Mouse (Mus musculus): ENCODE results near the gene Cox6a2. TPM values are rescaled to one million over a fixed set of nuclear protein-coding genes. Genes with fewer than 3 reads are reported as not detected.

Gene Cox6a2
- polyA plus RNA-seq, 1 experiment, result not detected

DNA sequence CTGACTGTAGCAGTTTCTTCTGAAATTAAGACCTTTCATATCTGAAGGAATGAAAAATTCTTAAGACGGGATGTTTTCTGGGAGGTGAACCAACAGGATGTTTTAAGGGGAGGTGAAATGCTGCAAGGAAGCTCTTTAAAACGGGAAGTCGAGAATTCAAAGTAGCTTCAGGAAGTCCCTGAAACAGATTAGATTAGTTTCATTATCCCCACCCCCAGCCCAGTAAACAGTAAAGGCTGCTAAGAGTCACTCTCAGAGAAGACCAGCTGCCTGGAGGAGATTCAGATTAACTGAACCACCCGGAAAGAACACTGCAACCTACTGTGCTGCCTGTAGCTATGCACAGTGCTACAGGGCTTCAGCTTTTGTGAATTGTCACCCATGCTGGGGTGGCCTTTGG is 13.8 kb upstream of the Cox6a2 start:
- Histone ChIP-seq H3K4me1 (ENCODE audit: control insufficient read depth, insufficient read depth, low read length) (no peaks in the 10 kb centered on the region), H3K27ac (ENCODE audit: insufficient read depth, low read length) (no peak overlapping the region), H3K9ac (ENCODE audit: low read depth, poor library complexity, severe bottlenecking) (no peak overlapping the region), H3K9me3 (replicated peaks; ENCODE audit: control insufficient read depth, insufficient read depth, low read length, poor library complexity, severe bottlenecking) (no peaks in the 10 kb centered on the region), H3K27me3 (ENCODE audit: control insufficient read depth, insufficient read depth, low read length, poor library complexity, severe bottlenecking) (no peaks in the 10 kb centered on the region), H3K4me3 (ENCODE audit: low read depth, low read length) (no peak overlapping the region), H3K36me3 (ENCODE audit: control insufficient read depth, insufficient read depth, low read length, poor library complexity, severe bottlenecking) (no peaks in the 10 kb centered on the region)
- no peak for TF ChIP-seq CTCF (IDR thresholded peaks at IDR 0.05; ENCODE audit: low read depth, low read length)

DNA sequence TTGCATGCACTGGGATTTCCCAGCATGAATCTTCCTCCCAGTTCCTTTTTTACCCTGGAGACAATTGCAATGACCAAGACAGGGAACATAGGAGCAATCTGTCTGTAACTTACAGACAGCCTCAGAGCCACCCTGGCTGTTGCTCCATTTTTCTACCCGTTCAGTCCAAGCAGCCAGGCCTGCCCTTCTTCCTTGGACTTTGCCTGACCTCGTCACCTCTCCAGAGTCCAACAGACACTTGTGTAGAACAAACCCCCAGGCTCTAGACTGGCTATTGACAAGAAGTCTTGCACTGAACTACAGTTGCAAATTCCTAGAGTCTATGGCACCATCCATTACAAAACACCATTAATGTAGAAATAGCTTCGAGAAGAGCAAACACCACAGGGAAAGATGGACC is 3.6 kb upstream of the Cox6a2 start:
- Histone ChIP-seq H3K36me3 (ENCODE audit: control insufficient read depth, insufficient read depth, low read length, poor library complexity, severe bottlenecking) (no peaks in the 10 kb centered on the region), H3K27me3 (ENCODE audit: control insufficient read depth, insufficient read depth, low read length, poor library complexity, severe bottlenecking) (no peaks in the 10 kb centered on the region), H3K4me1 (ENCODE audit: control insufficient read depth, insufficient read depth, low read length) (no peaks in the 10 kb centered on the region), H3K9me3 (replicated peaks; ENCODE audit: control insufficient read depth, insufficient read depth, low read length, poor library complexity, severe bottlenecking) (no peaks in the 10 kb centered on the region), H3K27ac (ENCODE audit: insufficient read depth, low read length) (no peak overlapping the region), H3K4me3 (ENCODE audit: low read depth, low read length) (no peak overlapping the region), H3K9ac (ENCODE audit: low read depth, poor library complexity, severe bottlenecking) (no peak overlapping the region)
- no peak for TF ChIP-seq EP300 (IDR thresholded peaks at IDR 0.05; ENCODE audit: insufficient read depth, low read depth, low read length)
- no peak for TF ChIP-seq POLR2A (IDR thresholded peaks at IDR 0.05; ENCODE audit: insufficient read depth, low read length)
- no peak for TF ChIP-seq CTCF (IDR thresholded peaks at IDR 0.05; ENCODE audit: low read depth, low read length)

- TF ChIP-seq POLR2A (IDR thresholded peaks at IDR 0.05; ENCODE audit: insufficient read depth, low read length) (no peak), CTCF (IDR thresholded peaks at IDR 0.05; ENCODE audit: low read depth, low read length) (peak; percentile 61), EP300 (IDR thresholded peaks at IDR 0.05; ENCODE audit: insufficient read depth, low read depth, low read length) (no peak)
- H3K4me1 ChIP-seq (ENCODE audit: control insufficient read depth, insufficient read depth, low read length), result no peaks in the 10 kb centered on the region
- H3K27ac ChIP-seq (ENCODE audit: insufficient read depth, low read length), result no peak overlapping the region
- no peak overlapping the region for H3K4me3 ChIP-seq (ENCODE audit: low read depth, low read length)
- H3K9ac ChIP-seq (ENCODE audit: low read depth, poor library complexity, severe bottlenecking), result no peak overlapping the region
- no peaks in the 10 kb centered on the region for H3K27me3 ChIP-seq (ENCODE audit: control insufficient read depth, insufficient read depth, low read length, poor library complexity, severe bottlenecking)
- H3K36me3 ChIP-seq (ENCODE audit: control insufficient read depth, insufficient read depth, low read length, poor library complexity, severe bottlenecking), result no peaks in the 10 kb centered on the region
- no peaks in the 10 kb centered on the region for H3K9me3 ChIP-seq (replicated peaks; ENCODE audit: control insufficient read depth, insufficient read depth, low read length, poor library complexity, severe bottlenecking)
These were observed 2.0 kb upstream of the Cox6a2 start for GRCm38 (mm10) chr7:128208187-128208586.

GRCm38 (mm10) chr7:128205695-128206094 is 492 bp downstream of the Cox6a2 start:
- Histone ChIP-seq H3K9ac (ENCODE audit: low read depth, poor library complexity, severe bottlenecking) (no peak overlapping the region), H3K4me3 (ENCODE audit: low read depth, low read length) (no peak overlapping the region), H3K4me1 (ENCODE audit: control insufficient read depth, insufficient read depth, low read length) (no peaks in the 10 kb centered on the region), H3K27me3 (ENCODE audit: control insufficient read depth, insufficient read depth, low read length, poor library complexity, severe bottlenecking) (no peaks in the 10 kb centered on the region), H3K9me3 (replicated peaks; ENCODE audit: control insufficient read depth, insufficient read depth, low read length, poor library complexity, severe bottlenecking) (no peaks in the 10 kb centered on the region), H3K27ac (ENCODE audit: insufficient read depth, low read length) (no peak overlapping the region), H3K36me3 (ENCODE audit: control insufficient read depth, insufficient read depth, low read length, poor library complexity, severe bottlenecking) (no peaks in the 10 kb centered on the region)
- TF ChIP-seq CTCF (IDR thresholded peaks at IDR 0.05; ENCODE audit: low read depth, low read length) (no peak), EP300 (IDR thresholded peaks at IDR 0.05; ENCODE audit: insufficient read depth, low read depth, low read length) (no peak), POLR2A (IDR thresholded peaks at IDR 0.05; ENCODE audit: insufficient read depth, low read length) (no peak)

- Histone ChIP-seq H3K27me3 (ENCODE audit: control insufficient read depth, insufficient read depth, low read length, poor library complexity, severe bottlenecking) (no peaks in the 10 kb centered on the region), H3K9ac (ENCODE audit: low read depth, poor library complexity, severe bottlenecking) (no peak overlapping the region), H3K4me3 (ENCODE audit: low read depth, low read length) (no peak overlapping the region), H3K27ac (ENCODE audit: insufficient read depth, low read length) (no peak overlapping the region), H3K36me3 (ENCODE audit: control insufficient read depth, insufficient read depth, low read length, poor library complexity, severe bottlenecking) (no peaks in the 10 kb centered on the region), H3K9me3 (replicated peaks; ENCODE audit: control insufficient read depth, insufficient read depth, low read length, poor library complexity, severe bottlenecking) (no peaks in the 10 kb centered on the region), H3K4me1 (ENCODE audit: control insufficient read depth, insufficient read depth, low read length) (no peaks in the 10 kb centered on the region)
- no peak for TF ChIP-seq CTCF (IDR thresholded peaks at IDR 0.05; ENCODE audit: low read depth, low read length)
- no peak for TF ChIP-seq POLR2A (IDR thresholded peaks at IDR 0.05; ENCODE audit: insufficient read depth, low read length)
- TF ChIP-seq EP300 (IDR thresholded peaks at IDR 0.05; ENCODE audit: insufficient read depth, low read depth, low read length), result no peak
These were observed 2.0 kb downstream of the Cox6a2 start for GRCm38 (mm10) chr7:128204179-128204578.

GRCm38 (mm10) chr7:128203071-128203470 is 3.1 kb downstream of the Cox6a2 start:
- Histone ChIP-seq H3K27ac (ENCODE audit: insufficient read depth, low read length) (no peak overlapping the region), H3K9me3 (replicated peaks; ENCODE audit: control insufficient read depth, insufficient read depth, low read length, poor library complexity, severe bottlenecking) (no peaks in the 10 kb centered on the region), H3K4me1 (ENCODE audit: control insufficient read depth, insufficient read depth, low read length) (no peaks in the 10 kb centered on the region), H3K27me3 (ENCODE audit: control insufficient read depth, insufficient read depth, low read length, poor library complexity, severe bottlenecking) (no peaks in the 10 kb centered on the region), H3K9ac (ENCODE audit: low read depth, poor library complexity, severe bottlenecking) (no peak overlapping the region), H3K36me3 (ENCODE audit: control insufficient read depth, insufficient read depth, low read length, poor library complexity, severe bottlenecking) (no peaks in the 10 kb centered on the region), H3K4me3 (ENCODE audit: low read depth, low read length) (no peak overlapping the region)
- TF ChIP-seq CTCF (IDR thresholded peaks at IDR 0.05; ENCODE audit: low read depth, low read length) (no peak), POLR2A (IDR thresholded peaks at IDR 0.05; ENCODE audit: insufficient read depth, low read length) (no peak), EP300 (IDR thresholded peaks at IDR 0.05; ENCODE audit: insufficient read depth, low read depth, low read length) (no peak)
